Mouse (Mus musculus): ENCODE results near the gene Mgmt.

The Mgmt gene

GRCm38 (mm10) chr7:136908616-136909144 lies 14.3 kb downstream of the Mgmt start:
- DNase-seq (ENCODE audit: low read depth, low spot score) = no peak

GRCm38 (mm10) chr7:136912901-136913300 lies 18.5 kb downstream of the Mgmt start:
- DNase-seq (ENCODE audit: low read depth, low spot score) = no peak

GRCm38 (mm10) chr7:136916021-136916420 lies 21.6 kb downstream of the Mgmt start:
- DNase-seq (ENCODE audit: low read depth, low spot score) = no peak

DNA sequence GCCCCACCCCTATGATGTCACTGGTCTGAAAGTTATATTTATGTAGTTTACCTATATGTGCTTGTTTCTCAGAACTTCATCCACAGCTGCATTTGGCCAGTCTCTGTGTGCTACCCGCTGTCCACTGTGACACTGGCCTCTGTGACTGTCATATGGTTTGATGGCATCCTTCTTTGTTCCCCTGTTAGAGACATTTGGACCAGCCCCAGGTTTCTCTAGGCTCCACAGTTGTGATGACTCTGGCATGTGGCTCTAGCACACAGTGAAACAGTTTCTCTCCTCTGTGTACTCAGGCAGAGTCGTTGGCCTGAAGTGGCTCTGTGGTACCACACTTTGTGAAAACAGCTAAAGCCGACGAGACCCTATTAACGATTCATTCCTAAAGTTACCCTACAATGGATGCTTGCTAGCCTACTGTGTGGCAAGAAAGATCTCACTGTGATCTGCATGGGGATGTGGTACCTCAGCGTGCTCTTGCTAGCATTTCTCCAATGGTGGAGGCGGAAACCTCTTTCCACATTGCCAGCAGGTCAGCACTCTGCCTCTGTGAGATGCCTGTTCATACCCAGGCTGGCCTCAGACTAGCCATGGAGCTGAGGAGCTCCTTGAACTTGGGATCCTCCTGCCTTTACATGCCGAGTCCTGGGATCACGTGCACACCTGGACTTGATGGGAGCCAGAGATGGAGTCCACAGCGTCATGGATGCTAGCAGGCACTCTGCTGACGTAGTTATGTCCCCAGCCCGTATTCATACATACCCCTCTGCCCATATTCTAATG lies 26.8 kb downstream of the Mgmt start:
- no peak for DNase-seq (ENCODE audit: low read depth, low spot score)

DNA sequence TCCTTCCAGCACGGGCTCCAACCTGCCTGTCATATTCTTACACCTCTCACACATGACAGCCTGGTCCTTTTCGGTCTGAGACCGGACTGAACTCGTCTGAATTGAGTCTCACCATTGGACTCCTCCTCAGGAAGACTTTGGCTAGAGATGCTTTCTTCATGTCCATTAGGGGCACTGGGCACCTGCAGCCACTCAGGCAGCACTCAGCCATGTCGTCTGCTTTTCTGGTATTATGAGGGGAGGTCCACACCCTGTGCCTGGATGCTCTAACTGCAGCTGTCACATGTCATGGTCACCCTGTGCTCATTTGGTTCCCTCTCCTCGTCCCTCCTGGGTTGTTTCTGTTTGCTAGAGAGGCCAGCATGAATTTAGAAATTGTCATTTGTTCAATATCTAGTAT lies 27.8 kb downstream of the Mgmt start:
- no peak for DNase-seq (ENCODE audit: low read depth, low spot score)

DNA sequence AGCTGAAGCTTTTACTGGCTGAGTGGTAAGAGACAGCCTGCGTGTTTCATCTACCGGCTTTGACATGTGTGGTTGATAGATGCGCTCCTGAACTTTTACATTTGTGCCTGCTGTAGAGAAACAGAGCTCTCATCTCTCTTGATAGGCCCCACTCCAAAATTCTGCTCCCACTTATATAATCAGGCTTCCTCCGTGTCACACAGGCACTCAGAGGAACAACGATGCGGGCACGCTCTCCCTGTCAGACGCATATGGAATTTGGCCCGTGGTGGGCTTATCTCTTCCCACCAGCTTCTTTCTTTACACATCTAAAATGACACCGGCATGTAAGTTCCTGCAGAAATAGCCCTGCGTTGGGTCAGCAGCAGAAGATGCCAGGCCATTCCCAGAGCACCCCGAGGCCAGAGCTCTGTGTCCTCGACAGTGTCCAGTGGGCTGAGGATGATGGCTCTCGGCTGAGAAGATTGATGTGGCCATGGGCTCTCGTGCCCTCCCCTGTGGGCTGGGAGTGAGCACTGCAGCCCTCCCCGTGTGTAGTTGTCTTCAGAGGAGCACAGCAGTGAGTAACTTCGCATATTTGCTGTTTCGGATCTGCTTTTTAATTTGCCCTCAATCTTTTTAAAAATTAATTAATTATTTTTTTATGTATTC lies 30.3 kb downstream of the Mgmt start:
- no peak for DNase-seq (ENCODE audit: low read depth, low spot score)

DNA sequence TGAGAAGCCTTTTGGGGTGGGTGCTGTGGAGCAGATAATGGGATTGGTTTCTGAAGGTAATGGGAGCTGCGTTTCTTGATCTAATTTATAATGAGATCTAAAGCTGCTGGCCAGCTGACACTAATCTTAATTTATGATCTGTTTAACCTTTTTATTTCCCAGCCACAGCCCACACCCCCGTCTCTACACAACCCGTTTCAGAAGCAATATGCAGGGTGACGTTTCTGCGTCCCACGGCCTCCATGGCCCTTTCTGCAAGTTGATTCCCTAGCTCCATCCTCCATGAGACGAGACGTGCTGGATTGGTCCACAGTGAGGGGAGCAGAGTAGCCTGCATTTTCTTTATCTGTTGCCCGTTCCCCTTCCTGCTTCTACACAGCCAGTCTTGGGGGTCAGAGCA lies 31.8 kb downstream of the Mgmt start:
- no peak for DNase-seq (ENCODE audit: low read depth, low spot score)

DNA sequence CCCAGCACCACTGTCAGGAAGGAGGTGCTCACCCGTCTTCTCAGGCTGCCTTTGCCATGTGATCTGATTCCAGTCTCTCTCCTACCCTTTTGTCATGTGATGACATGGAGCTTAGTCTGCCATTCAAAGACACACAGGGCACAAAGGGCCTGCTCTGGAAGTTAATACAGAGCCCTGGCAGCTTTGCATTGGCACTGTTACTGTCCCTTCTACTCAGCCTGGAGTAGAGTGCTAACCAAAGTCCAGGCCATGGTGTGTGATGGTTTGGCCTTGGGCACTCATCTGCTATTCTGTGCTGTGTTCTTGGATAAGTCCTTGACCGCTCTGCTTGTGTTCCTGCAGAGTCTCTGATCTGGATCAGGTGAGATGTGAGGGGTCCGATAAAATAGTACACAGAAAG lies 36.0 kb downstream of the Mgmt start:
- no peak for DNase-seq (ENCODE audit: low read depth, low spot score)

GRCm38 (mm10) chr7:136933367-136933766 lies 39.0 kb downstream of the Mgmt start:
- DNase-seq (ENCODE audit: low read depth, low spot score) = no peak

GRCm38 (mm10) chr7:136934336-136934735 lies 39.9 kb downstream of the Mgmt start:
- no peak for DNase-seq (ENCODE audit: low read depth, low spot score)

DNA sequence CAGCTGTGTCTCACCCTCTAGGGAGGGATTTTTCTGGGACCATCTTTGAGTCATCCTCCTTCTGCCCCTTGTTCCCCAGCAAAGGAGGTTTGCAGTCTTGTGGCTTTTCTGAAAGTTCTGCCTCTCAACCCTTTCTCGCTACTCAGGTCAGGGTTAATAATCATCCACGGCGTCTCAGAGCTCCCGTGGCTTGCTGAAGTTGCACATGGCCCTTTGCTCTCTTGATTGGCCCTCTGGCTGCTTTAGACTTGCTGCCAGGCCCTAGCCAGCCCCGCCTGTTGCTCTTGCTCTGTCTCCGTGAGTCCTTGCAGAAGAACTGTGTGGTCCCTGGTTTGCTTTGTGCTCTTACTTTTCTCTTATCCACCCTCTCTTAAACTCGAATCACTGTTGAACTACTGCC lies 40.4 kb downstream of the Mgmt start:
- DNase-seq (ENCODE audit: low read depth, low spot score) = no peak

- DNase-seq (ENCODE audit: low read depth, low spot score) = no peak
These were observed 44.0 kb downstream of the Mgmt start for GRCm38 (mm10) chr7:136938371-136938770.

DNA sequence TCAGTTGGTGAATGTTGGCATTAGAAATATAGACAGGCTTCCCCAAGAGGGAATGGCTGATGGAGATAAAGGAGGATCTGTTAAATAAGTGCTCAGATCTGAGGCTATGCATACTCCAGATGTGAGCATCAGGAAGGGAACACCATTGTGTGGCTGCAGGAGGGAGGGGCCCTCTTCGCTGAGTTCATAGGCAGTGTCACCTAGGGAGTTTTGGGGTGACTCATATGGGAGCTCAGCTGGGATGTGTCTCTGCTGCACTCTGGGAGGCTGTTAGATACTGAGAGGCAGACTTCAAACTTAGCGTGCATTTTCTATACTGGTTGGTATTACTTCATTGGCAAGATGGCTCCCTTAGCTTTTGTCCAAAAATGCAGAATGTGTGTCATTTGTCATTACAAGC lies 48.0 kb downstream of the Mgmt start:
- DNase-seq (ENCODE audit: low read depth, low spot score) = no peak

GRCm38 (mm10) chr7:136943886-136944285 lies 49.5 kb downstream of the Mgmt start:
- no peak for DNase-seq (ENCODE audit: low read depth, low spot score)

- DNase-seq (ENCODE audit: low read depth, low spot score) = no peak
These were observed 51.3 kb downstream of the Mgmt start for GRCm38 (mm10) chr7:136945697-136946096.

- DNase-seq (ENCODE audit: low read depth, low spot score) = no peak
These were observed 51.7 kb downstream of the Mgmt start for GRCm38 (mm10) chr7:136946131-136946530.

GRCm38 (mm10) chr7:136948275-136948810 lies 53.9 kb downstream of the Mgmt start:
- no peak for DNase-seq (ENCODE audit: low read depth, low spot score)

DNA sequence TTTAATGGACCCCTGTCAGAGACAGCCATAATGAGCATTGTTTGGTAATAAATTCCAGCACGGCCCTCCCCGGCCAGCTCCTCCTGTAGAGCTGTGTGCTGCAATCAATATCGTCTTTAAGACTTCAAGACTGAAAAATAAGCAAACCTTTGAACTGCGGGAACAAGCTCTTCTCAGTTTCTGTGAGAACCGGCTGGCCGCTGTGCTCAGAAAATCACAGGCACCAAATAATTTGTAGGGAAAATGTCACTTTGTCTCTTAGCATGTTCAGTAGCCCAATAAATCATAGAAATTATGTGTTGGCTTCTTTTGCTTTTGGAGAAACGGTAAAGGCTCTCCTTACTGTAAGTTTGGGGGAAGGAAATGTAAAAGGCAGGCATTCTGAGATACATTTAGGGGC lies 58.2 kb downstream of the Mgmt start:
- no peak for DNase-seq (ENCODE audit: low read depth, low spot score)

DNA sequence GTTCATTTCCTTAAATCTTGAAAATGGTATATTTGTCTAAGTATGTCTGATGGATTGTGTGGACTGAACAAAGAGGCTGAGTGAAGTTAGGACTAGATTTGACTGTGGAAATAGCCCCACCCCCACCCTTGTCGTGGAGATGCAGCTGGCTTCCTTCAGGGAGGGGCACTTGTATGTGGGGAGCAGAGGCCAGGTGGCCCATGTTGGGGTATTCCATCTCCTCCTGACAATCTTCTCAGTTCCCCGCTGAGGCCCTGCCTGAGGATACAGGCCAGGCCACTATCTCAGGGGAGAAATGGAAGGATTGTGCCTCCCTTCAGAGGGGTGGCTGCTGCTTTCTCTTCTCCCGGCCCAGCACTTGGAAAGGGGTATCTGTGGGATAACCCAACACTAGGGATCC lies 58.8 kb downstream of the Mgmt start:
- DNase-seq (ENCODE audit: low read depth, low spot score) = no peak

GRCm38 (mm10) chr7:136972361-136972760 lies 77.9 kb downstream of the Mgmt start:
- no peak for DNase-seq (ENCODE audit: low read depth, low spot score)

GRCm38 (mm10) chr7:136975001-136975400 lies 80.6 kb downstream of the Mgmt start:
- no peak for DNase-seq (ENCODE audit: low read depth, low spot score)

- no peak for DNase-seq (ENCODE audit: low read depth, low spot score)
These were observed 103.0 kb downstream of the Mgmt start for GRCm38 (mm10) chr7:136997456-136997855.

DNA sequence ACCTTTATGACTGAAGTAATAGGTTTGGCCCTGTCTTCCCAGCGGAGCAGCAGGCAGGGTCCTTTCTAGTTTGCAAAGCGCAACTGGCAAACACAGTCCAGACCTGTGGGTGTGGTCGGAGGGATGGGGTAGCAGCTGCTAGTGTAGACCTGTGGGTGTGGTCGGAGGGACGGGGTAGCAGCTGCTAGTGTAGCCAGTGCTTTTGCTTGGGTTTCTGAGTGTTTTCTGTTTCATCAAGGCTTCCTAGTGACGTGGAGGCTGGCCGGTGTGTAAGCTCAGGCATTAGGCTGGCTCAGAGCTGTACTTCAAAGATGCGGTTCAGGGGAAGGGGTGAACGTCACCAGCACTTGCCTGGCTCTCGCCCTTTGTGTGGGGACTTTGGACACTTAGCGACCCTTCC lies 106.3 kb downstream of the Mgmt start:
- no peak for DNase-seq (ENCODE audit: low read depth, low spot score)

Measured in CD4-positive, CD25-positive, alpha-beta regulatory T cell, adult 2 months (primary cell).